Mouse (Mus musculus): ENCODE results near the gene Tcp11l2. TPM values are rescaled to one million over a fixed set of nuclear protein-coding genes. Genes with fewer than 3 reads are reported as not detected.

The Tcp11l2 gene
- 6.5 and 11.3 TPM in 2 replicates for polyA plus RNA-seq (2014; fragmentation: Nextera tagmentation; extraction: Ambion mirVana)

GRCm38 (mm10) chr10:84576395-84577070, at the start of gene Tcp11l2:
Gene Tcp11l2 (plus strand): TSS chr10:84576626.
- ATAC-seq (ENCODE audit: low FRiP score, low TSS enrichment) = peak; percentile 99

GRCm38 (mm10) chr10:84527070-84527469, 49.4 kb upstream of the Tcp11l2 start:
- Histone ChIP-seq H3K4me2 (replicated peaks; ENCODE audit: low read depth, low read length) (no peak overlapping the region), H3K27me3 (ENCODE audit: control insufficient read depth, insufficient read depth, low read length) (no peaks in the 10 kb centered on the region), H3K9me3 (ENCODE audit: control insufficient read depth, low read length) (no peaks in the 10 kb centered on the region), H3K9ac (ENCODE audit: low read depth, low read length) (no peak overlapping the region), H3K4me1 (ENCODE audit: control insufficient read depth, insufficient read depth, low read length) (peaks cover 25% of the 10 kb centered on the region), H3K4me3 (ENCODE audit: low read length) (no peak overlapping the region), H3K27ac (ENCODE audit: low read depth, low read length) (no peak overlapping the region), H3K36me3 (ENCODE audit: control insufficient read depth, insufficient read depth, low read length) (peaks cover 61% of the 10 kb centered on the region)
- 76% methylated on average over 5 of the region's 5 CpGs for WGBS
- no peak for ATAC-seq (ENCODE audit: low FRiP score, low TSS enrichment)

More at GRCm38 (mm10) chr10:84576395-84577070, at the start of gene Tcp11l2:
- Histone ChIP-seq H3K4me1 (ENCODE audit: control insufficient read depth, insufficient read depth, low read length) (peaks cover 7% of the 10 kb centered on the region; the same call in 1 of the 2 replicates), H3K4me3 (ENCODE audit: low read length) (peak within 1 kb of the TSS; percentile 89), H3K9me3 (ENCODE audit: control insufficient read depth, low read length) (no peaks in the 10 kb centered on the region), H3K27me3 (ENCODE audit: control insufficient read depth, insufficient read depth, low read length) (no peaks in the 10 kb centered on the region), H3K36me3 (ENCODE audit: control insufficient read depth, insufficient read depth, low read length) (no peaks in the 10 kb centered on the region), H3K27ac (ENCODE audit: low read depth, low read length) (peak within 1 kb of the TSS; percentile 73; the same call in 1 of the 2 replicates), H3K9ac (ENCODE audit: low read depth, low read length) (peak within 1 kb of the TSS; percentile 69), H3K4me2 (replicated peaks; ENCODE audit: low read depth, low read length) (peak within 1 kb of the TSS; percentile 83)
- WGBS = 1% methylated on average over 46 of the region's 46 CpGs

- no peak for ATAC-seq (ENCODE audit: low FRiP score, low TSS enrichment)
- H3K4me3 ChIP-seq (ENCODE audit: low read length) = no peak overlapping the region
- H3K27me3 ChIP-seq (ENCODE audit: control insufficient read depth, insufficient read depth, low read length) = no peaks in the 10 kb centered on the region
- no peak overlapping the region for H3K9ac ChIP-seq (ENCODE audit: low read depth, low read length)
- H3K36me3 ChIP-seq (ENCODE audit: control insufficient read depth, insufficient read depth, low read length) = peaks cover 61% of the 10 kb centered on the region
- no peak overlapping the region for H3K27ac ChIP-seq (ENCODE audit: low read depth, low read length)
- no peak overlapping the region for H3K4me2 ChIP-seq (replicated peaks; ENCODE audit: low read depth, low read length)
- WGBS = 80% methylated on average over 12 of the region's 12 CpGs
- no peaks in the 10 kb centered on the region for H3K9me3 ChIP-seq (ENCODE audit: control insufficient read depth, low read length)
- peaks cover 31% of the 10 kb centered on the region for H3K4me1 ChIP-seq (ENCODE audit: control insufficient read depth, insufficient read depth, low read length)
Observed at GRCm38 (mm10) chr10:84527631-84528030, 48.8 kb upstream of the Tcp11l2 start.

GRCm38 (mm10) chr10:84530388-84530787, 46.0 kb upstream of the Tcp11l2 start:
- Histone ChIP-seq H3K27ac (ENCODE audit: low read depth, low read length) (no peak overlapping the region), H3K4me3 (ENCODE audit: low read length) (no peak overlapping the region), H3K4me2 (replicated peaks; ENCODE audit: low read depth, low read length) (peak overlapping the region; percentile 21), H3K9me3 (ENCODE audit: control insufficient read depth, low read length) (no peaks in the 10 kb centered on the region), H3K27me3 (ENCODE audit: control insufficient read depth, insufficient read depth, low read length) (no peaks in the 10 kb centered on the region), H3K4me1 (ENCODE audit: control insufficient read depth, insufficient read depth, low read length) (peaks cover 38% of the 10 kb centered on the region), H3K36me3 (ENCODE audit: control insufficient read depth, insufficient read depth, low read length) (peaks cover 54% of the 10 kb centered on the region), H3K9ac (ENCODE audit: low read depth, low read length) (no peak overlapping the region)
- WGBS = 88% methylated on average over 8 of the region's 8 CpGs
- no peak for ATAC-seq (ENCODE audit: low FRiP score, low TSS enrichment)

- Histone ChIP-seq H3K4me2 (replicated peaks; ENCODE audit: low read depth, low read length) (peak overlapping the region; percentile 79), H3K4me3 (ENCODE audit: low read length) (peak overlapping the region; percentile 97; the same call in 1 of the 2 replicates), H3K27ac (ENCODE audit: low read depth, low read length) (no peak overlapping the region), H3K36me3 (ENCODE audit: control insufficient read depth, insufficient read depth, low read length) (peaks cover 46% of the 10 kb centered on the region), H3K9me3 (ENCODE audit: control insufficient read depth, low read length) (no peaks in the 10 kb centered on the region), H3K27me3 (ENCODE audit: control insufficient read depth, insufficient read depth, low read length) (no peaks in the 10 kb centered on the region), H3K9ac (ENCODE audit: low read depth, low read length) (peak overlapping the region; percentile 98; the same call in 1 of the 2 replicates), H3K4me1 (ENCODE audit: control insufficient read depth, insufficient read depth, low read length) (peaks cover 44% of the 10 kb centered on the region)
- ATAC-seq (ENCODE audit: low FRiP score, low TSS enrichment) = no peak
- 83% methylated on average over 4 of the region's 4 CpGs for WGBS
Observed at GRCm38 (mm10) chr10:84531576-84531975, 44.9 kb upstream of the Tcp11l2 start.

GRCm38 (mm10) chr10:84532191-84532889, 44.1 kb upstream of the Tcp11l2 start:
- H3K4me1 ChIP-seq (ENCODE audit: control insufficient read depth, insufficient read depth, low read length) = peaks cover 44% of the 10 kb centered on the region
- peak overlapping the region; percentile 98 for H3K9ac ChIP-seq (ENCODE audit: low read depth, low read length)
- no peaks in the 10 kb centered on the region for H3K27me3 ChIP-seq (ENCODE audit: control insufficient read depth, insufficient read depth, low read length)
- peak overlapping the region; percentile 97 for H3K4me3 ChIP-seq (ENCODE audit: low read length)
- no peaks in the 10 kb centered on the region for H3K9me3 ChIP-seq (ENCODE audit: control insufficient read depth, low read length)
- no peak overlapping the region for H3K27ac ChIP-seq (ENCODE audit: low read depth, low read length)
- ATAC-seq (ENCODE audit: low FRiP score, low TSS enrichment) = no peak
- 63% methylated on average over 16 of the region's 16 CpGs for WGBS
- H3K36me3 ChIP-seq (ENCODE audit: control insufficient read depth, insufficient read depth, low read length) = peaks cover 39% of the 10 kb centered on the region
- peak overlapping the region; percentile 79 for H3K4me2 ChIP-seq (replicated peaks; ENCODE audit: low read depth, low read length)

GRCm38 (mm10) chr10:84532911-84533882, 43.2 kb upstream of the Tcp11l2 start:
- no peaks in the 10 kb centered on the region for H3K9me3 ChIP-seq (ENCODE audit: control insufficient read depth, low read length)
- no peaks in the 10 kb centered on the region for H3K27me3 ChIP-seq (ENCODE audit: control insufficient read depth, insufficient read depth, low read length)
- H3K4me3 ChIP-seq (ENCODE audit: low read length) = peak overlapping the region; percentile 97
- peaks cover 44% of the 10 kb centered on the region for H3K4me1 ChIP-seq (ENCODE audit: control insufficient read depth, insufficient read depth, low read length)
- WGBS = under 1% methylated on average over 69 of the region's 72 CpGs
- peak overlapping the region; percentile 88 for H3K27ac ChIP-seq (ENCODE audit: low read depth, low read length)
- H3K9ac ChIP-seq (ENCODE audit: low read depth, low read length) = peak overlapping the region; percentile 98
- peaks cover 30% of the 10 kb centered on the region for H3K36me3 ChIP-seq (ENCODE audit: control insufficient read depth, insufficient read depth, low read length)
- ATAC-seq (ENCODE audit: low FRiP score, low TSS enrichment) = peak; percentile 51
- H3K4me2 ChIP-seq (replicated peaks; ENCODE audit: low read depth, low read length) = peak overlapping the region; percentile 79

GRCm38 (mm10) chr10:84533912-84534671, 42.3 kb upstream of the Tcp11l2 start, which contains the start of gene Ckap4:
Gene Ckap4 (minus strand): TSS chr10:84534062.
- Histone ChIP-seq H3K27me3 (ENCODE audit: control insufficient read depth, insufficient read depth, low read length) (no peaks in the 10 kb centered on the region), H3K9ac (ENCODE audit: low read depth, low read length) (peak within 1 kb of the TSS; percentile 98), H3K4me1 (ENCODE audit: control insufficient read depth, insufficient read depth, low read length) (peaks cover 41% of the 10 kb centered on the region), H3K27ac (ENCODE audit: low read depth, low read length) (peak within 1 kb of the TSS; percentile 88), H3K4me2 (replicated peaks; ENCODE audit: low read depth, low read length) (peak within 1 kb of the TSS; percentile 79), H3K36me3 (ENCODE audit: control insufficient read depth, insufficient read depth, low read length) (peaks cover 22% of the 10 kb centered on the region), H3K9me3 (ENCODE audit: control insufficient read depth, low read length) (no peaks in the 10 kb centered on the region), H3K4me3 (ENCODE audit: low read length) (peak within 1 kb of the TSS; percentile 97)
- peak; percentile 91 for ATAC-seq (ENCODE audit: low FRiP score, low TSS enrichment)
- under 1% methylated on average over 22 of the region's 64 CpGs for WGBS

Data from kidney, embryonic 14.5 days (tissue).